Mouse (Mus musculus) adrenal gland, postnatal 10 days (tissue): ENCODE results near the gene Mad1l1. TPM values are rescaled to one million over a fixed set of nuclear protein-coding genes. Genes with fewer than 3 reads are reported as not detected.

ENCODE experiments used
- DNase-seq: peaks from one replicate; pipeline ENCODE4 v3.0.0; 2021; ENCODE audit warnings: mixed read lengths
- total RNA-seq, 2 experiments: library from RNA; stranded (reverse); gene quantifications; 2 replicates each; pipeline ENCODE4 v1.2.3; 2021

Gene Mad1l1
- total RNA-seq, 2 experiments from 2014 or later: 20.3 to 22.3 TPM

DNA sequence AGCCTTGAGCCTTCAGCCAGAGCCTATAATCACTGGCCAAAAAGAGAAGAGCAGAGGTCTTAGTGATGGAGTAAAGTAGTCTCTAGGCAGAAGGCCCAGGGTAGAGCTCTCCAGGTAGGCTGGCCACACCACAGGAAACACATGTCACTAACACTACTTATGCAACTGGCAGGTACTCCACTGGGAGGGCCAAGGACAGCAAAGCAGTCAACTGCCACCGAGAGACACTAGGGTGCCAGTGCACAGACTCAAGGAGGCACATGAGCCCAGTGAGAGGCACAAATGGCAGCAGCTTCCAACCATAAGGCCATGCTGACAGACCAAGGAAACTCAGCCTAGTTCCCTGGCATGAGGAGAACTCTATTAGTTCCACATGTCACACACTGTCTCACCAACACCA, 102.1 kb downstream of the Mad1l1 start:
- no peak for DNase-seq

DNA sequence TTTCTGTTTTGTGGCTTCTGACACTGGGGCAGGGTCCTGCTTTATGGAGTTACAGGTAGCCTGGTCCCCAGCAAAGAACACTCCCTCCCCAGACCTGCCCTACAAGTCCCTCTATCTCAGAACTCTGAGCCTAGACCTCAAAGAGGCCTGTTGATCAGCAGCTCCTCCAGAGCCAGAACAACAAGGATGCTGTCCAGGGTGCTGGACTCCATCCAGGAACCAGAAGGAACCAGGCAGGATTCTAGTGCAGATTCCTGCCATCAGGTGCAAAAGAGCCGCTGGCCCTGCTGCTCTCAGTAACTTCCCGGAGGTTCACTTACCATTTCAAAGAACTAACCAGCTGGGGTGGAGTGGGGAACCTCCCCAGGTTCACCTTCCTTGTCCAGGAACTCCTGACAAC, 103.5 kb downstream of the Mad1l1 start:
- peak; percentile 56 for DNase-seq

- no peak for DNase-seq
Measured at GRCm38 (mm10) chr5:140217083-140217482, 104.3 kb downstream of the Mad1l1 start.

DNA sequence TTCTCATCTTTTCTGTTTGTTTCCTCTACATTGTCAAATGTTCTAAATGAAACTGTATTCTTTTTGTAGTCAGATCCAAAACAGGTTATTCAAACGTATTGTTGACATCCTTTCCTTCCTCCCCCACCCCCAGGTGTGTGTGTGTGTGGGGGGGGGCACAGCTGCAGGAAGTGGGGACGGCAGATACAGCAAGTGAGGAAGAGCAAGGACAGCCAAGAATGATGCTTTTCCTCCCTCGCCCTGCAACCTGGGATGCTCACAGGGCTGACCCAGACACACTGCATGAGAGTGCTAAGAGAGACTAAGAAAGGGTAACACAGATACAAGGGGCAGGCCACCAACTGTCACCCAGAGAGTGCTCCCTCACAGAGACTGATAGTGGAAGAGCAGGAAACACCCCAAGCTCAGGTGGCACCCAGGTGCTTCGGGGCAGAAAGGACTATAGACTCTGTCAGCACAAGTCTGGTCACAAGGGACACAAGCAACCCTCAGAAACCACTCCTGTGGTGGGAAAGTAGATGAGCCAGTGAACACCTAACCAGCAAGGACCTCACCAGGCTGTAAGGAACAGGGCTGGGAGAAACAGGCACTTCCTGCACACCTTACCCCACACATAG, 105.8 kb downstream of the Mad1l1 start:
- no peak for DNase-seq

DNA sequence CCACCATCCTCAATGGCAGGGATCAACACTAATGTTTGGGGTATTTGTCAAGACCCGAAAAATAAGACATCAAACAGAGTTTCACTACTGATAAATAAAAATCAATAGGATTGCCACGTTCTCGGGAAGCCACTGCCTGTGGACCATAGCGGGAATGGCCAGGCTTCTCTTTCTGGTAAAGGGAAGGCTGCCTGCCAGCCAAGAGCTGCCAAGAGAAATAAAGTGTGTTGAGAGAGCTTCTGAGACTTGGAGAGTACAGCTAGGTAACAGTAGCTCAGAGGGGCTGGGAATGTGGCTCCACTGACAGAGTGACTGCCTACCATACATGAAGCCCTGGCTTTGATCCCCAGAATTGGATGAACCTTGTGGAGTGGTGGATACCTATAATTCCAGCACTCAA, 108.4 kb downstream of the Mad1l1 start:
- DNase-seq: no peak

GRCm38 (mm10) chr5:140210417-140211184, 110.8 kb downstream of the Mad1l1 start:
- no peak for DNase-seq

GRCm38 (mm10) chr5:140208743-140209409, 112.5 kb downstream of the Mad1l1 start:
- DNase-seq: peak; percentile 53

- no peak for DNase-seq
Measured at GRCm38 (mm10) chr5:140206726-140207703, 114.3 kb downstream of the Mad1l1 start.

GRCm38 (mm10) chr5:140205991-140206390, 115.4 kb downstream of the Mad1l1 start:
- no peak for DNase-seq

DNA sequence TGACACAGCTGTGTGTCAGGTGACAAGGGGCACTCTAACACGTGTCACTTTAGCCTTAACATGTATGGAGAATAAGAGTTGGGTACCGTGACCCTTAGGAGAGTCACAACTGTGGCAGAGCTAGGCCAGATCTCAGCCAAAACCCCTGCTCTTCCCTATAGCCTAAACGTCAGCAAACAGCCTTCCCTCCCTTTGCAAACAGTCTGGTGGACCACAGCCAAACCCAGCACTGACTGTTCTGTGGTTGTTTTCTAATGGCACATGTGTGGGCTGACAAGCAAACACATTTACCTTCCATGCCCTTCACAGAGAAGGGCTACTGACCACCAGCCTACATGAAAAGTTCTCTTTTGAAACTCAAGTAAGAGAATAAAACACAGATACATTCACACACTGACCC, 116.9 kb downstream of the Mad1l1 start:
- no peak for DNase-seq

GRCm38 (mm10) chr5:140204037-140204436, 117.3 kb downstream of the Mad1l1 start:
- DNase-seq: no peak

DNA sequence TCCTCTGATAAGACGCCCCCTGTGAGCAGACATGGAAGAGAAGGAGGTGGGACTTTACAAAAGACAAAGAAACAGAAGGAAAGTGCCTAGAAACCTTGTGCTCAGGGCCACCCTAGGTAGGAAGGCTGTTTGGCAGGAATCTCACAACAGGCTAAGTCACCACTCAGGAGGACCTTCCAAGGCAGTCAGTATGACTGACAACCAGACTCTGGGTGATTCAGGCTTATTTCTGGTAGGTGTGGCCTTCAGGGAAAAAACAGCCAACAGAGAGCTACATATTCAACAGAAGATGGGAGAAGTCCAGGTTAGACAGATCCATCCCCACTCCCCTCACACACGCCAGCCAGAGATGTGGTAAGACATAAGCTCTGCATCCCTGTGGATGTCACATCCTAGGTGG, 118.9 kb downstream of the Mad1l1 start:
- no peak for DNase-seq

- DNase-seq: peak; percentile 47
Measured at GRCm38 (mm10) chr5:140201566-140201965, 119.8 kb downstream of the Mad1l1 start.

- no peak for DNase-seq
Measured at GRCm38 (mm10) chr5:140201109-140201508, 120.2 kb downstream of the Mad1l1 start.

DNA sequence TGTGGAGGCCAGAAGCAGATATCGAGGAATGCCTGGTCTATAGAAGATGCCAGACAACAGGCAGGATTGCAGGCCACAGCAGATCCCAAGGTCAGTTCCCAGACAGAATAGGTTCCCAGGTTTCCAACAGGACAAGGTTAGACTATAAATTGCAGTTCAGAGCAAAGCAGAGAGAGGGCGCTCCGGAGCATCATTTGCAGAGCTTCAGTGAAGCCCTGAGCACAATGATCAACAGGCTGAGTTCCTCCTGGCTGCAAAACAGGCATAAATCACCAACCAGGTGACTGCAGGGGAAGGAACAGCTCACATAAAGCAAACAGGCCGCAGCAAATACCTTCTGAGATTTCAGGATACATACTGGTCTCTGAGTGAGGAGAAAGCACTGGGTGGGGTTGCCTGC, 123.6 kb downstream of the Mad1l1 start:
- peak; percentile 89 for DNase-seq

- no peak for DNase-seq
Measured at GRCm38 (mm10) chr5:140196446-140196845, 124.9 kb downstream of the Mad1l1 start.

- DNase-seq: no peak
Measured at GRCm38 (mm10) chr5:140194173-140194572, 127.2 kb downstream of the Mad1l1 start.

GRCm38 (mm10) chr5:140191539-140191938, 129.8 kb downstream of the Mad1l1 start:
- DNase-seq: no peak

- no peak for DNase-seq
Measured at GRCm38 (mm10) chr5:140186351-140186750, 135.0 kb downstream of the Mad1l1 start.

GRCm38 (mm10) chr5:140185757-140186156, 135.6 kb downstream of the Mad1l1 start:
- DNase-seq: no peak

GRCm38 (mm10) chr5:140183387-140183786, 138.0 kb downstream of the Mad1l1 start:
- no peak for DNase-seq

DNA sequence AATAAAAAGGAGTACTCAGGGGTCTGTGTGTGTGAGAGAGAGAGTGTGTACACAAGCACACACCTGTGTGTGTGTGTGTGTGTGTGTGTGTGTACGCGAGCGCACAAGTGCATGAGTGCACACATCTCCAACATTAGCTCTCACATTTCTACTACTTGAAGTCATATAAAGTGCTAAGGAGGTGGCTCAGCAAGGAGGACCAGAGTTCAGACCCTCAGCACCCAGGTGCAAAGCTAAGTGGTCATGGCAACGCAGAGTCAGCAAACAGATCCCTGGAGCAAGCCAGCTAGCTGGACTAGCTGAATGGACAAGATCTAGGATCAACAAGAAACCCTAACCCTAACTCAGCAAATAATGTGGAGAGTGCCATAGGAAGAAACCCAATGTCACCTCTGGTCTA, 139.0 kb downstream of the Mad1l1 start:
- no peak for DNase-seq
